Mouse (Mus musculus): Measurements from ENCODE around the gene Dock1. TPM values are rescaled to one million over a fixed set of nuclear protein-coding genes. Genes with fewer than 3 reads are reported as not detected.

The Dock1 gene
- total RNA-seq, 1 experiment, result 24.3 TPM

DNA sequence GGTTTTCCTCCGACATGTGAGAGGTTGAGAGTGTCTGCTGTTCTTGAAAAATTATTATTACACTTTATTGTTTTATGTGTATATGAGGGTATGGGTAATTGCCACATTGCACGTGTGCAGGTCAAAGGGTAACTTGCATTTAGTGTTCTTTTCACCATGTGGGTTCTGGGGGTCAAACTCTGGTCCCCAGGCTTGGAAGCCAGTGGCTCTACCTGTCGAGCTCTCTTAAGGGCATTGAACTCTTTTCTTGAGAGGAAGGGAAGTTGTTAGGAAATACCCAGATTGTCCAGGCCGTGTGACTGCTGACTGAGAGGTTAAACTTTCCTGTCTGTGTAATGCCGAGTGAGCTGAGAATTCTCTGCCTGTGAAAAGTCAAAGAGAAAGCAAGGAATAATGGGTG lies 19.7 kb downstream of the Dock1 start:
- H3K9me3 ChIP-seq (ENCODE audit: control insufficient read depth, insufficient read depth, low read depth, low read length), result no peaks in the 10 kb centered on the region
- peaks cover 0 to 2% of the 10 kb centered on the region in 2 experiments; a peak in 1 of 4 replicates for H3K4me1 ChIP-seq (ENCODE audit: control insufficient read depth in 2 of 2, insufficient read depth in 2 of 2, low read length in 2 of 2, poor library complexity in 1 of 2)
- H3K9ac ChIP-seq (ENCODE audit: insufficient read depth, low read depth, low read length, poor library complexity, severe bottlenecking), result no peak overlapping the region
- no peak for DNase-seq (ENCODE audit: low read depth, low spot score)
- H3K27ac ChIP-seq (ENCODE audit: insufficient read depth, low read depth, low read length, poor library complexity, severe bottlenecking), result no peak overlapping the region
- in situ Hi-C loops (cut with MboI; ENCODE audit: low sequenced_read_pairs in 2 of 2, unreplicated experiment in 2 of 2), result no loop called here
- no peaks in the 10 kb centered on the region for H3K36me3 ChIP-seq (ENCODE audit: control insufficient read depth, insufficient read depth, low read length, poor library complexity, severe bottlenecking)
- TF ChIP-seq ZNF384 (IDR thresholded peaks at IDR 0.05; ENCODE audit: low read depth, low read length) (no peak), MAFK (IDR thresholded peaks at IDR 0.05; ENCODE audit: insufficient read depth, low read depth, low read length) (no peak), CHD2 (IDR thresholded peaks at IDR 0.05; ENCODE audit: low read depth, low read length) (no peak), ZC3H11A (IDR thresholded peaks at IDR 0.05; ENCODE audit: borderline replicate concordance, low read depth, low read length) (no peak), HCFC1 (IDR thresholded peaks at IDR 0.05; ENCODE audit: borderline replicate concordance, insufficient read depth, low read length) (no peak)
- H3K4me3 ChIP-seq (ENCODE audit: insufficient read depth in 1 of 2, low read depth in 1 of 2, low read length in 2 of 2, poor library complexity in 1 of 2, severe bottlenecking in 1 of 2), result no peak overlapping the region

DNA sequence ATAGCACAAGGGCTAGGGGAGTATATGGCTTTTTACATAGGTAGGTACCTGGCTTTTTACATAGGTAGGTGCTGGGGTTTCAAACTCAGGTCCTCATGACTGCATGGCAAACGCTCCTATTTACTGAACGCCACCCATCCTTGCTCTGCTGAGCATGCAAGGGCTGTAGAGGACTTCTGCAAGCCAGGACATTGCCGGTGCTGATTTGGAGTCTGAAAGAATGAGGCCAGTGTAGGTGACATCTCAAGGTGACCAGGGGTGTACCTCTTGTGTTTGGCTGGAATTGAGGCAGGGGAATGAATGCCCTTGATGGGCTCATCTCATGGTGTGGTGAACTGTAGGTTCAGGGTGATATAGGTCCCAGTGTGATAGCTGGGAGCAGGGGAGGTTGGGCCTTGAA lies 20.4 kb downstream of the Dock1 start:
- no peaks in the 10 kb centered on the region for H3K9me3 ChIP-seq (ENCODE audit: control insufficient read depth, insufficient read depth, low read depth, low read length)
- H3K4me1 ChIP-seq (ENCODE audit: control insufficient read depth in 2 of 2, insufficient read depth in 2 of 2, low read length in 2 of 2, poor library complexity in 1 of 2), result peaks cover 1 to 8% of the 10 kb centered on the region in 2 experiments; a peak in 3 of 4 replicates
- in situ Hi-C loops (cut with MboI; ENCODE audit: low sequenced_read_pairs in 2 of 2, unreplicated experiment in 2 of 2), result no loop called here
- no peak for TF ChIP-seq HCFC1 (IDR thresholded peaks at IDR 0.05; ENCODE audit: borderline replicate concordance, insufficient read depth, low read length)
- TF ChIP-seq CHD2 (IDR thresholded peaks at IDR 0.05; ENCODE audit: low read depth, low read length), result no peak
- TF ChIP-seq ZNF384 (IDR thresholded peaks at IDR 0.05; ENCODE audit: low read depth, low read length), result no peak
- no peak for TF ChIP-seq ZC3H11A (IDR thresholded peaks at IDR 0.05; ENCODE audit: borderline replicate concordance, low read depth, low read length)
- TF ChIP-seq MAFK (IDR thresholded peaks at IDR 0.05; ENCODE audit: insufficient read depth, low read depth, low read length), result no peak
- no peak for DNase-seq (ENCODE audit: low read depth, low spot score)
- H3K36me3 ChIP-seq (ENCODE audit: control insufficient read depth, insufficient read depth, low read length, poor library complexity, severe bottlenecking), result no peaks in the 10 kb centered on the region
- no peak overlapping the region for H3K4me3 ChIP-seq (ENCODE audit: insufficient read depth in 1 of 2, low read depth in 1 of 2, low read length in 2 of 2, poor library complexity in 1 of 2, severe bottlenecking in 1 of 2)
- no peak overlapping the region for H3K9ac ChIP-seq (ENCODE audit: insufficient read depth, low read depth, low read length, poor library complexity, severe bottlenecking)
- H3K27ac ChIP-seq (ENCODE audit: insufficient read depth, low read depth, low read length, poor library complexity, severe bottlenecking), result no peak overlapping the region

- TF ChIP-seq ZC3H11A (IDR thresholded peaks at IDR 0.05; ENCODE audit: borderline replicate concordance, low read depth, low read length), result no peak
- no peak for TF ChIP-seq MAFK (IDR thresholded peaks at IDR 0.05; ENCODE audit: insufficient read depth, low read depth, low read length)
- TF ChIP-seq ZNF384 (IDR thresholded peaks at IDR 0.05; ENCODE audit: low read depth, low read length), result no peak
- Histone ChIP-seq H3K9me3 (ENCODE audit: control insufficient read depth, insufficient read depth, low read depth, low read length) (no peaks in the 10 kb centered on the region), H3K4me3 (ENCODE audit: insufficient read depth in 1 of 2, low read depth in 1 of 2, low read length in 2 of 2, poor library complexity in 1 of 2, severe bottlenecking in 1 of 2) (no peak overlapping the region), H3K36me3 (ENCODE audit: control insufficient read depth, insufficient read depth, low read length, poor library complexity, severe bottlenecking) (no peaks in the 10 kb centered on the region), H3K27ac (ENCODE audit: insufficient read depth, low read depth, low read length, poor library complexity, severe bottlenecking) (no peak overlapping the region), H3K9ac (ENCODE audit: insufficient read depth, low read depth, low read length, poor library complexity, severe bottlenecking) (no peak overlapping the region), H3K4me1 (ENCODE audit: control insufficient read depth in 2 of 2, insufficient read depth in 2 of 2, low read length in 2 of 2, poor library complexity in 1 of 2) (peaks cover 6 to 25% of the 10 kb centered on the region in 2 experiments; a peak in 3 of 4 replicates)
- no peak for DNase-seq (ENCODE audit: low read depth, low spot score)
- in situ Hi-C loops (cut with MboI; ENCODE audit: low sequenced_read_pairs in 2 of 2, unreplicated experiment in 2 of 2), result no loop called here
These were observed 22.9 kb downstream of the Dock1 start for GRCm38 (mm10) chr7:134693325-134693724.

DNA sequence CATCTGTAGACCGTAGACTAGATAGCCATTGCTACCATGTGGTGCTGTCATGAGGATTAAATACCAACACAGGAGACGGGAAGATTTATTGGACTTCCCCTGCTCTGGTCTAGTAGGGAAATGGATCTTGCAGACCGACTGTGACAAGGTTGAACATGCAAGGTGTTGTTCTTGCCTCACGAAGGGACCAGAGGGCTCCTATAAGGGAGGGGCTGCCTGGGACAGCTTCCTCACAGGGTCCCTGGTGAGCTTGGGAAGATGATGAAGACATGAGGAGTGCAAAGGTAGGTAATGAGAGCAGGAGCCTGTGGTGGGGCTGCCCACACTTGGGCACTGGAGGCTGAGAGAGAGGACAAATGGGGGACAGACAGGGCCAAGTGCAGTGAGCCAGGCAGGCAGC lies 25.0 kb downstream of the Dock1 start:
- DNase-seq (ENCODE audit: low read depth, low spot score), result no peak
- H3K27ac ChIP-seq (ENCODE audit: insufficient read depth, low read depth, low read length, poor library complexity, severe bottlenecking), result no peak overlapping the region; the same call in 1 of the 2 replicates
- H3K36me3 ChIP-seq (ENCODE audit: control insufficient read depth, insufficient read depth, low read length, poor library complexity, severe bottlenecking), result no peaks in the 10 kb centered on the region

More for the DNA sequence above, 25.0 kb downstream of the Dock1 start:
- Histone ChIP-seq H3K4me3 (ENCODE audit: insufficient read depth in 1 of 2, low read depth in 1 of 2, low read length in 2 of 2, poor library complexity in 1 of 2, severe bottlenecking in 1 of 2) (no peak overlapping the region), H3K9me3 (ENCODE audit: control insufficient read depth, insufficient read depth, low read depth, low read length) (no peaks in the 10 kb centered on the region), H3K9ac (ENCODE audit: insufficient read depth, low read depth, low read length, poor library complexity, severe bottlenecking) (no peak overlapping the region), H3K4me1 (ENCODE audit: control insufficient read depth in 2 of 2, insufficient read depth in 2 of 2, low read length in 2 of 2, poor library complexity in 1 of 2) (peaks cover 11 to 36% of the 10 kb centered on the region in 2 experiments; a peak in 3 of 4 replicates)
- in situ Hi-C loops (cut with MboI; ENCODE audit: low sequenced_read_pairs in 2 of 2, unreplicated experiment in 2 of 2), result no loop called here
- TF ChIP-seq ZNF384 (IDR thresholded peaks at IDR 0.05; ENCODE audit: low read depth, low read length) (no peak), MAFK (IDR thresholded peaks at IDR 0.05; ENCODE audit: insufficient read depth, low read depth, low read length) (no peak), ZC3H11A (IDR thresholded peaks at IDR 0.05; ENCODE audit: borderline replicate concordance, low read depth, low read length) (no peak), HCFC1 (IDR thresholded peaks at IDR 0.05; ENCODE audit: borderline replicate concordance, insufficient read depth, low read length) (no peak), CHD2 (IDR thresholded peaks at IDR 0.05; ENCODE audit: low read depth, low read length) (no peak)

Data from ES-E14 (cell line).